Mouse (Mus musculus): ENCODE measurements around the gene Gh.

Gh gene

GRCm38 (mm10) chr11:106271131-106271793 is 30.4 kb downstream of the Gh start:
- no peak for DNase-seq (ENCODE audit: low read depth, low spot score)

GRCm38 (mm10) chr11:106269060-106269431 is 32.6 kb downstream of the Gh start:
- DNase-seq (ENCODE audit: low read depth, low spot score) = peak; percentile 56

GRCm38 (mm10) chr11:106268326-106269059 is 33.2 kb downstream of the Gh start:
- DNase-seq (ENCODE audit: low read depth, low spot score) = no peak

- no peak for DNase-seq (ENCODE audit: low read depth, low spot score)
These were observed 33.8 kb downstream of the Gh start for GRCm38 (mm10) chr11:106267871-106268270.

- no peak for DNase-seq (ENCODE audit: low read depth, low spot score)
These were observed 34.3 kb downstream of the Gh start for GRCm38 (mm10) chr11:106267311-106267852.

- DNase-seq (ENCODE audit: low read depth, low spot score) = no peak
These were observed 35.2 kb downstream of the Gh start for GRCm38 (mm10) chr11:106266431-106266830.

GRCm38 (mm10) chr11:106265570-106265969 is 36.1 kb downstream of the Gh start:
- DNase-seq (ENCODE audit: low read depth, low spot score) = no peak

GRCm38 (mm10) chr11:106264988-106265387 is 36.7 kb downstream of the Gh start:
- DNase-seq (ENCODE audit: low read depth, low spot score) = no peak

GRCm38 (mm10) chr11:106263963-106264362 is 37.7 kb downstream of the Gh start:
- no peak for DNase-seq (ENCODE audit: low read depth, low spot score)

GRCm38 (mm10) chr11:106260826-106261450 is 40.7 kb downstream of the Gh start:
- no peak for DNase-seq (ENCODE audit: low read depth, low spot score)

- DNase-seq (ENCODE audit: low read depth, low spot score) = no peak
These were observed 44.9 kb downstream of the Gh start for GRCm38 (mm10) chr11:106256775-106257174.

GRCm38 (mm10) chr11:106255685-106256451 is 45.8 kb downstream of the Gh start, which contains the start of the genes Ftsj3 and Psmc5:
Gene Ftsj3 (minus strand): TSS chr11:106256079.
Gene Psmc5 (plus strand): TSS chr11:106256154.
- DNase-seq (ENCODE audit: low read depth, low spot score) = peak; percentile 96

GRCm38 (mm10) chr11:106255174-106255573 is 46.5 kb downstream of the Gh start:
- DNase-seq (ENCODE audit: low read depth, low spot score) = peak; percentile 27

GRCm38 (mm10) chr11:106254767-106255166 is 46.9 kb downstream of the Gh start:
- DNase-seq (ENCODE audit: low read depth, low spot score) = no peak
